Mouse (Mus musculus): ENCODE results near the gene Olfr1192-ps1.
"Not testable (repeated sequence)": the region's sequence is repeated elsewhere in the genome, so short reads cannot be mapped to it uniquely, and the experiment has no call there.

Gene Olfr1192-ps1

DNA sequence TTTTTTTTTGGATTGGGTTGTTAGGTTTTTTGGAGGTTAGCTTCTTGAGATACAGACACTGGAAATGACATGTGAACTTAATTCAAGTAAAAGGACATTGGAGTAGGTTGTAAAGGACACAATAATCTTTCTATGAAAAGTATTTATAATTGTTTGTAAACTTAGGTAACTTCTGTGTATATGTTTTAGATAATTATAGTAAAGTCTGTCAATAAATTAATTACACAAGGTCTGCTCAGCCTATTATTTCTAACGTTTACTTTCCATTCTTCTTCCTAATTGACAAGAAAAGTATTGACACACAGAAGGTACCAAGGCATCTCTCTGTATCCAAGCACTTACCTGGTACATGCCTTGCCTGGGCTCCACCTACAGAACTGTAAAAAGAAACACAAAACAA, at the start of gene Olfr1192-ps1:
Gene Olfr1192-ps1, plus strand, starts transcription at position 301 of the 400 bp plus-strand sequence.
- no peak for DNase-seq (ENCODE audit: low spot score)

DNA sequence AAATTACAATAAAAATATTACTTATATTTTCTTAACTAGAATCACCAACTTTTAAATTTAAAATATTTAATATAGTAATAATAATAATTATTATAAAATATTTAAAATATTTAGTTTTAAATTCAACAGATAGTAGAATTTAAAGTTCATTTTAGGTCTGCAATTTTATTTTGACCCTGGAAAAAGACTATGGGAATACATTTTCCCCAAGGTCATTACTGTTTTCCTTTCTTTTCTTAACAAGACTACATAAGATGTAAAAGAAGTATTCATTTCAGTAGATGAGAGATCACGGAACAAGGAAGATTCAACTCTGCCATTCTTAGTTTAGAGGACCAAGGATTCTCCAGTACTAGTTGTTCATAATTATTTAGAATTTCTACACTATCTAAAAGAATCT, 8.1 kb upstream of the Olfr1192-ps1 start, which contains the start of gene Olfr1191-ps1:
Gene Olfr1191-ps1, plus strand, starts transcription at position 301 of the 400 bp plus-strand sequence.
- not testable (repeated sequence) for DNase-seq (ENCODE audit: low spot score)

DNA sequence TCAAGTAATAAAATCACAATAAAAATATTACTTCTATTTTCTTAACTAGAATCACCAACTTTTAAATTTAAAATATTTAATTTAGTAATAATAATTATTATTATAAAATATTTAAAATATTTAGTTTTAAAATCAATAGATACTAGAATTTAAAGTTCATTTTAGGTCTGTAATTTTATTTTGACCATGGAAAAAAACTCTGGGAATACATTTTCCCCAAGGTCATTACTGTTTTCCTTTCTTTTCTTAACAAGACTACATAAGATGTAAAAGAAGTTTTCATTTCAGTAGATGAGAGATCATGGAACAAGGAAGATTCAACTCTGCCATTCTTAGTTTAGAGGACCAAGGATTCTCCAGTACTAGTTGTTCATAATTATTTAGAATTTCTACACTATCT, 27.0 kb downstream of the Olfr1192-ps1 start, which contains the start of gene Olfr1193:
Gene Olfr1193, plus strand, starts transcription at position 301 of the 400 bp plus-strand sequence.
- not testable (repeated sequence) for DNase-seq (ENCODE audit: low spot score)

DNA sequence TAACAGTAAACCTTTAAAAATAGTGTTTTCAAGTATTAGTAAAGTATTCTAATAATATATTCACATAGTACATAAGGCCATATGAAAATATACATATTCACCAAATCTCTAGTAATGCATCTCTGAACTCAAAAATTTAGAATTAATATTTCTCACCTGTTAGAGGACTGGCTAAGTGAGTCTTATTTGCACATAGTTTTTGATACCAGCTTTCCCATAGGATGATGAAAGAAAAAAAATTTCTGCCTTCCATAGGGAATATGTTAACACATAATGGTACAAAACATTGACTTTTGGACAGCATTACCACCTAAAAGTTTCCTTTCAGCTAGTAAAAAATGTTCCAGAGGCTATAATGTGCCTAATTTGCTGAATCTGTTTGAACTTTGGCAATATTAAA, 40.8 kb downstream of the Olfr1192-ps1 start, which contains the start of gene Olfr1195:
Gene Olfr1195, minus strand, starts transcription at position 101 of the 400 bp plus-strand sequence.
- DNase-seq (ENCODE audit: low spot score), result no peak

DNA sequence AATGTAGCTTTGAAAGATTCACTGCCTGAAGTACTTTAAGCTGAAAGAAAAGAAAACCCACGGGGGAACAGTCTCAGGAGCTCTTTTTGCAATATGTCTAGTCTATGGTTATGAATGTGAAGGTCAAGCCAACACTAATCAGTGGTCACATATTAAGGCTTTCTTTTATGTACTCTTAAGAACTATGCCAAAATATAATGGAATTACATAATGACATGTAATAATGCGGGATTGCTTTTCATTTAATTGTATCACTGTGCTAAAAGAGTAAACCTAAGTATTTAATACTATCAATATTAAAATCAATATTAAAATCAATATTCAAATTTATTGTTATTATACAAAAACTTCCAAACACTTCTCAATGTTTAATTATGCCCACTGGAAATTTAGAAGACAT, 56.2 kb downstream of the Olfr1192-ps1 start, which contains the start of gene Olfr1196:
Gene Olfr1196, minus strand, starts transcription at position 101 of the 400 bp plus-strand sequence.
- DNase-seq (ENCODE audit: low spot score), result no peak
